Mouse (Mus musculus): Measurements from ENCODE around the gene Prr5l. TPM values are rescaled to one million over a fixed set of nuclear protein-coding genes. Genes with fewer than 3 reads are reported as not detected.

The Prr5l gene
- polyA plus RNA-seq (2014; fragmentation: Nextera tagmentation; extraction: Ambion mirVana), result 4.4 and 6.0 TPM in 2 replicates

GRCm38 (mm10) chr2:101882998-101883397, at the start of gene Prr5l:
Gene Prr5l (minus strand): TSS chr2:101883027.
- H3K27me3 ChIP-seq (ENCODE audit: control insufficient read depth, insufficient read depth, low read length), result no peaks in the 10 kb centered on the region; the same call in 1 of the 2 replicates
- H3K4me3 ChIP-seq (replicated peaks; ENCODE audit: low read length), result no peak within 1 kb of the TSS
- no peak for ATAC-seq (ENCODE audit: low FRiP score)
- no peaks in the 10 kb centered on the region for H3K36me3 ChIP-seq (replicated peaks; ENCODE audit: control insufficient read depth, insufficient read depth)
- no peak within 1 kb of the TSS for H3K9ac ChIP-seq
- no peaks in the 10 kb centered on the region for H3K9me3 ChIP-seq (ENCODE audit: control insufficient read depth, low read length)
- no peak within 1 kb of the TSS for H3K4me2 ChIP-seq (replicated peaks)
- peaks cover 9% of the 10 kb centered on the region for H3K4me1 ChIP-seq (replicated peaks; ENCODE audit: control insufficient read depth, insufficient read depth, low read length)
- WGBS, result 12% methylated on average over 3 of the region's 3 CpGs
- no peak within 1 kb of the TSS for H3K27ac ChIP-seq
- DNase-seq (ENCODE audit: low spot score), result no peak

GRCm38 (mm10) chr2:101932169-101932936, 49.5 kb upstream of the Prr5l start:
- Histone ChIP-seq H3K9me3 (ENCODE audit: control insufficient read depth, low read length) (no peaks in the 10 kb centered on the region), H3K27ac (peak overlapping the region; percentile 68), H3K4me1 (replicated peaks; ENCODE audit: control insufficient read depth, insufficient read depth, low read length) (peaks cover 16% of the 10 kb centered on the region), H3K36me3 (replicated peaks; ENCODE audit: control insufficient read depth, insufficient read depth) (no peaks in the 10 kb centered on the region), H3K4me2 (replicated peaks) (no peak overlapping the region), H3K4me3 (replicated peaks; ENCODE audit: low read length) (no peak overlapping the region), H3K9ac (no peak overlapping the region), H3K27me3 (ENCODE audit: control insufficient read depth, insufficient read depth, low read length) (no peaks in the 10 kb centered on the region)
- DNase-seq (ENCODE audit: low spot score) (peak; percentile 43), ATAC-seq (ENCODE audit: low FRiP score) (peak; percentile 82)
- 38% methylated on average over 14 of the region's 14 CpGs for WGBS

- 23% methylated on average over 12 of the region's 12 CpGs for WGBS
- Histone ChIP-seq H3K27ac (no peak overlapping the region), H3K9me3 (ENCODE audit: control insufficient read depth, low read length) (no peaks in the 10 kb centered on the region), H3K4me1 (replicated peaks; ENCODE audit: control insufficient read depth, insufficient read depth, low read length) (peaks cover 11% of the 10 kb centered on the region), H3K4me2 (replicated peaks) (0 out of 2 replicates have a peak overlapping the region, but pooled peaks have one; percentile 8), H3K36me3 (replicated peaks; ENCODE audit: control insufficient read depth, insufficient read depth) (no peaks in the 10 kb centered on the region), H3K9ac (no peak overlapping the region), H3K27me3 (ENCODE audit: control insufficient read depth, insufficient read depth, low read length) (no peaks in the 10 kb centered on the region), H3K4me3 (replicated peaks; ENCODE audit: low read length) (no peak overlapping the region)
- DNase-seq (ENCODE audit: low spot score), result no peak
- no peak for ATAC-seq (ENCODE audit: low FRiP score)
Observed at GRCm38 (mm10) chr2:101925591-101926188, 42.9 kb upstream of the Prr5l start.

GRCm38 (mm10) chr2:101925183-101925582, 42.4 kb upstream of the Prr5l start:
- no peaks in the 10 kb centered on the region for H3K36me3 ChIP-seq (replicated peaks; ENCODE audit: control insufficient read depth, insufficient read depth)
- no peak overlapping the region for H3K4me3 ChIP-seq (replicated peaks; ENCODE audit: low read length)
- 0 out of 2 replicates have a peak, but pooled peaks have one; percentile 29 for ATAC-seq (ENCODE audit: low FRiP score)
- no peaks in the 10 kb centered on the region for H3K27me3 ChIP-seq (ENCODE audit: control insufficient read depth, insufficient read depth, low read length)
- H3K9ac ChIP-seq, result no peak overlapping the region
- no peak overlapping the region for H3K27ac ChIP-seq
- H3K4me1 ChIP-seq (replicated peaks; ENCODE audit: control insufficient read depth, insufficient read depth, low read length), result peaks cover 16% of the 10 kb centered on the region
- no peaks in the 10 kb centered on the region for H3K9me3 ChIP-seq (ENCODE audit: control insufficient read depth, low read length)
- DNase-seq (ENCODE audit: low spot score), result no peak
- 50% methylated on average over 3 of the region's 3 CpGs for WGBS
- H3K4me2 ChIP-seq (replicated peaks), result no peak overlapping the region

- no peak overlapping the region for H3K9ac ChIP-seq
- WGBS, result 79% methylated on average over 4 of the region's 4 CpGs
Observed at GRCm38 (mm10) chr2:101923181-101923580, 40.4 kb upstream of the Prr5l start.

GRCm38 (mm10) chr2:101922302-101922701, 39.5 kb upstream of the Prr5l start:
- ATAC-seq (ENCODE audit: low FRiP score) (no peak), DNase-seq (ENCODE audit: low spot score) (no peak)
- WGBS, result 92% methylated on average over 4 of the region's 4 CpGs
- peaks cover 20% of the 10 kb centered on the region for H3K4me1 ChIP-seq (replicated peaks; ENCODE audit: control insufficient read depth, insufficient read depth, low read length)
- H3K9me3 ChIP-seq (ENCODE audit: control insufficient read depth, low read length), result no peaks in the 10 kb centered on the region
- H3K9ac ChIP-seq, result no peak overlapping the region
- H3K36me3 ChIP-seq (replicated peaks; ENCODE audit: control insufficient read depth, insufficient read depth), result no peaks in the 10 kb centered on the region
- no peak overlapping the region for H3K4me2 ChIP-seq (replicated peaks)
- no peaks in the 10 kb centered on the region for H3K27me3 ChIP-seq (ENCODE audit: control insufficient read depth, insufficient read depth, low read length)
- H3K4me3 ChIP-seq (replicated peaks; ENCODE audit: low read length), result no peak overlapping the region
- H3K27ac ChIP-seq, result no peak overlapping the region

More at GRCm38 (mm10) chr2:101923181-101923580, 40.4 kb upstream of the Prr5l start:
- ATAC-seq (ENCODE audit: low FRiP score), result no peak
- peaks cover 20% of the 10 kb centered on the region for H3K4me1 ChIP-seq (replicated peaks; ENCODE audit: control insufficient read depth, insufficient read depth, low read length)
- H3K27ac ChIP-seq, result no peak overlapping the region
- no peaks in the 10 kb centered on the region for H3K9me3 ChIP-seq (ENCODE audit: control insufficient read depth, low read length)
- H3K4me3 ChIP-seq (replicated peaks; ENCODE audit: low read length), result no peak overlapping the region
- H3K36me3 ChIP-seq (replicated peaks; ENCODE audit: control insufficient read depth, insufficient read depth), result no peaks in the 10 kb centered on the region
- H3K4me2 ChIP-seq (replicated peaks), result no peak overlapping the region
- no peaks in the 10 kb centered on the region for H3K27me3 ChIP-seq (ENCODE audit: control insufficient read depth, insufficient read depth, low read length)
- no peak for DNase-seq (ENCODE audit: low spot score)

GRCm38 (mm10) chr2:101920136-101920554, 37.3 kb upstream of the Prr5l start:
- Histone ChIP-seq H3K36me3 (replicated peaks; ENCODE audit: control insufficient read depth, insufficient read depth) (no peaks in the 10 kb centered on the region), H3K9me3 (ENCODE audit: control insufficient read depth, low read length) (no peaks in the 10 kb centered on the region), H3K4me2 (replicated peaks) (no peak overlapping the region), H3K4me3 (replicated peaks; ENCODE audit: low read length) (no peak overlapping the region), H3K4me1 (replicated peaks; ENCODE audit: control insufficient read depth, insufficient read depth, low read length) (0 out of 2 replicates have a peak, but pooled peaks cover 13% of the 10 kb centered on the region), H3K9ac (no peak overlapping the region), H3K27ac (no peak overlapping the region; the same call in 1 of the 2 replicates), H3K27me3 (ENCODE audit: control insufficient read depth, insufficient read depth, low read length) (no peaks in the 10 kb centered on the region)
- 25% methylated on average over 2 of the region's 2 CpGs for WGBS
- ATAC-seq (ENCODE audit: low FRiP score) (peak; percentile 68; the same call in 1 of the 2 replicates), DNase-seq (ENCODE audit: low spot score) (no peak)

GRCm38 (mm10) chr2:101918518-101918917, 35.7 kb upstream of the Prr5l start:
- no peak overlapping the region for H3K4me3 ChIP-seq (replicated peaks; ENCODE audit: low read length)
- no peak overlapping the region for H3K4me2 ChIP-seq (replicated peaks)
- no peak for DNase-seq (ENCODE audit: low spot score)
- 0 out of 2 replicates have a peak, but pooled peaks have one; percentile 24 for ATAC-seq (ENCODE audit: low FRiP score)
- H3K4me1 ChIP-seq (replicated peaks; ENCODE audit: control insufficient read depth, insufficient read depth, low read length), result 0 out of 2 replicates have a peak, but pooled peaks cover 10% of the 10 kb centered on the region
- peak overlapping the region; percentile 58; the same call in 1 of the 2 replicates for H3K27ac ChIP-seq
- no peaks in the 10 kb centered on the region for H3K9me3 ChIP-seq (ENCODE audit: control insufficient read depth, low read length)
- WGBS, result 66% methylated on average over 7 of the region's 7 CpGs
- H3K9ac ChIP-seq, result no peak overlapping the region
- H3K36me3 ChIP-seq (replicated peaks; ENCODE audit: control insufficient read depth, insufficient read depth), result no peaks in the 10 kb centered on the region
- H3K27me3 ChIP-seq (ENCODE audit: control insufficient read depth, insufficient read depth, low read length), result no peaks in the 10 kb centered on the region

GRCm38 (mm10) chr2:101909326-101910080, 26.7 kb upstream of the Prr5l start:
- 79% methylated on average over 15 of the region's 15 CpGs for WGBS
- Histone ChIP-seq H3K27me3 (ENCODE audit: control insufficient read depth, insufficient read depth, low read length) (no peaks in the 10 kb centered on the region; the same call in 1 of the 2 replicates), H3K4me2 (replicated peaks) (no peak overlapping the region), H3K9ac (no peak overlapping the region), H3K4me1 (replicated peaks; ENCODE audit: control insufficient read depth, insufficient read depth, low read length) (peaks cover 9% of the 10 kb centered on the region), H3K9me3 (ENCODE audit: control insufficient read depth, low read length) (no peaks in the 10 kb centered on the region), H3K36me3 (replicated peaks; ENCODE audit: control insufficient read depth, insufficient read depth) (no peaks in the 10 kb centered on the region), H3K4me3 (replicated peaks; ENCODE audit: low read length) (no peak overlapping the region), H3K27ac (no peak overlapping the region)
- ATAC-seq (ENCODE audit: low FRiP score), result no peak
- no peak for DNase-seq (ENCODE audit: low spot score)

All from hindbrain, embryonic 14.5 days (tissue).